Mouse (Mus musculus): ENCODE data around the gene Hdac9.

Hdac9 gene

DNA sequence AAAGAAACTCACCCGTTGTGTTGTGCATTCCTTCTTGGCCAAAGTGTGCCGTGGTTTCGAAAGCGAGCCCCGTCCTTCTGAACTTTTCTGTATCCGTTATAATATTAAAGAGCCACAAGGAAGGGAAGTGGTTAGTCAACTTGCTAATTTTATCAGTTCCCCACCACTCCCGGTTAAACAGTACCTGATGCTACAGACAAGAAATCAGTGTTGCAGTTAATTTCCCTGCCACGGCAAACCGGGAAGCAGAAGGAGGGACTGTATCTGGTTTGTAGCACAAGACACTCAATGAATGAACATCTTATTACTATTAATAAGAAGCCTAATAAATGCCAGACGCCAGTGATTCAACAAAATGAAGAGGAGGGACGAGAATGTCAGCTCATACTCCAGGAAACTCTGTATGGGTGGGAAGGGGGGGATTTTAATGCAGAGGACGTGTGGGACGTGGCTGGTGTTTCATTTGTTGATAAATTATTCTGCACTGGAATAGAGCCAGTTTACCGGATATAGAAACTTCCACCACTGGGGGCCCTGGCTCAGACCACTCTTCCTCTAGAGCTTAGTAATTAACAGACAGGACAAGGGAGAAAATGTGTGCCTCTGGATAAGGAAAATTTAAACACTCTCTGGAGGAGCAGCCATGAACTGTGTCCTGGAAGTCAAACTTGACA lies 202.5 kb downstream of the Hdac9 start:
- in situ Hi-C loops (cut with MboI, MseI): no loop called here

- in situ Hi-C loops (cut with MboI, MseI): loop anchor here in 1 of 2 experiments (5.0 kb wide), 1 partner anchor 59 kb away; no protein-coding TSS in a partner anchor
These were observed 218.9 kb downstream of the Hdac9 start for GRCm38 (mm10) chr12:34697981-34698380.

GRCm38 (mm10) chr12:34696736-34697135 lies 220.2 kb downstream of the Hdac9 start:
- in situ Hi-C loops (cut with MboI, MseI): loop anchor here in 1 of 2 experiments (5.0 kb wide), 1 partner anchor 61 kb away; no protein-coding TSS in a partner anchor

DNA sequence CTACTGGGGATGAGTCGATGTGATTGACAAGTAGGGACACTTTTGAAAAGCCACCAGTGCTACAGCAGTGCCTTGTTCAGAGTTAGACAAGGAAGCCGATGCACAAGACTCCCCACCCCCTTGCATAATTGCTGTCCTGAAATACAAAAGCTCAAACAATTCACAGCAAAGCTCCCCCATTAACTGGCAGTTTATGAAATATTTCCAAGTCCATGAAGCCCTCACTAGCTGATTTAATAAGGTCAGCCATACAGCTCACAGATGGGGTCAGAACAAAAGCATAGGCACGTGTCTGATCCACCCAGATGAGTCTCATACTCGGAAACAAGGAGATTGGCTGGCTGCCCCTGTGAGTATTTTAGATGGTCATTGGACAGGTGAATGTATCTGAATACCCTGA lies 228.0 kb downstream of the Hdac9 start:
- in situ Hi-C loops (cut with MboI, MseI): no loop called here

DNA sequence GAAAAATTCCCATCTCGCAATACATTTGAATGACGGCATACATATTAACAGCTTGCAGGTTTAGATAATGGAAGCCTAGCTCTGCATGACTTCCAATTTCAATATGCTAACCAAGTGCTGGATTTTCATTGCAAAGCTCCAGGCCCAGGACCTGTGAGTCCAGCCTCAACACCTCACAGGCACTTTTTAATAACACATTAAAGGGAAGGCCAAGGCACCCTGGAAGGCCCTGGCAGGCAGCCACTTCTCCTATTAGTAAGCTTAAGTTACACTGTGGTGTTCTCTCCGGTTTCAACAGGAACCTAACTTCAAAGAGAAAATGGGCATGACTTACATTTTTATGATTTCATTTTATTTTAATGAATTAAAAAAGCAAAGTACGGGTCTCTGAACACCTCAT lies 233.5 kb downstream of the Hdac9 start:
- in situ Hi-C loops (cut with MboI, MseI): no loop called here

GRCm38 (mm10) chr12:34682657-34683056 lies 234.2 kb downstream of the Hdac9 start:
- in situ Hi-C loops (cut with MboI, MseI): no loop called here

GRCm38 (mm10) chr12:34680576-34680975 lies 236.3 kb downstream of the Hdac9 start:
- in situ Hi-C loops (cut with MboI, MseI): no loop called here

DNA sequence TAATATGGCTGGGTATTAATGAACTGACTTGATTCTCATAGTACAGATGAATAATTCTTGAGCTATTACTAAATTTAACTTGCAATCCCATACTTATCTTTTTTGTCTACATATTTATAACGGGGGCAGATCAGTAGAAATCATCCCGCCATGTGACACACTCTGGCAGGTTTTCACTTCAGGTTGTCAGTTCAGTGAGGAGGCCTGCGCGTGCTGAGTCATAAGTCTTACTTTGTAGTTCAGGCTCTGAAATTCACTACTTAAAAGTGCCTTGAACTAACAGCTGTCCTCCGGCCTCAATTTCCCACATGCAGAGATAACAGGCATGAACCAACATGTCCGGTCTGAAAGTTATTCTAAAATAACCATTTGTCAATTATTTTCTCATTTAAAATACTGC lies 239.8 kb downstream of the Hdac9 start:
- in situ Hi-C loops (cut with MboI, MseI): no loop called here

- in situ Hi-C loops (cut with MboI, MseI): no loop called here
These were observed 242.7 kb downstream of the Hdac9 start for GRCm38 (mm10) chr12:34674235-34674634.

DNA sequence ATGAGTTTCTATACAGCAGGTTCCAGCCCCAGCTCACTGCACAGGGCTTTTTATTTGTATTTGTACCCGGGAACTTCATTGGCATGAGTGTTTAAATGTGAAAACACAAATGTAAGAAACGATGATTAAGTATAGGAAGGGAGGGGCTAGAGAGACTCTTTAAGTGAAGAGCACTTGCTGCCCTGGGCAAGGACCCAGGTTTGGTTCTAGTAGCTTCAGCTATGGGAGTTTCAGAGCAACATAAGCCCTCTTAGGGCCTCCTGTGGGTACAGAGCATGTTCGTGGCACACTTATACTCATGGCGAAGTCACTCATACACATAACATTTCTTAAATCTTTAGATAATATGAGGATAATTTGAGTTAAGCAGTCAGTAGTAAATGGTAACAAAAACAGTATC lies 243.4 kb downstream of the Hdac9 start:
- in situ Hi-C loops (cut with MboI, MseI): no loop called here

DNA sequence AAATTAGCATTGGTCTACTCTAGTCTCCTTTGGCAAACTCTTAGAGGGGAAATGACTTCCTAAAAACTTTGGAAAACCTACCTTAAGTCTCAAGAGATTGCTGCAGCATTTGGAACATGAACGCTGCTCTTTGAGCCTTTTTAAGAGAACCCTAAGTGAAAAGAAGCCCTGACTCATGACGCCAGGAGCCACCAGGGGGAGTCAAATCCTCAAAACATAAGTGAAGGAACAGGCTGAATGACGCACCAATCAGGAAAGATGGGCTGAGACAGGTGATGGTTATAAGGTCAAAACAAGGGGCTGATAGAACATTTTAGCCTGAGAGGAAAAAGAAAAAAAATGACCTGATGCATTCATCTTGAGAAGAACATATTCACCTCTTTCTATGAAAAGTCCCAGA lies 252.1 kb downstream of the Hdac9 start:
- in situ Hi-C loops (cut with MboI, MseI): loop anchor here (5.0 kb wide), 2 partner anchors 518 to 523 kb away; no protein-coding TSS in a partner anchor

DNA sequence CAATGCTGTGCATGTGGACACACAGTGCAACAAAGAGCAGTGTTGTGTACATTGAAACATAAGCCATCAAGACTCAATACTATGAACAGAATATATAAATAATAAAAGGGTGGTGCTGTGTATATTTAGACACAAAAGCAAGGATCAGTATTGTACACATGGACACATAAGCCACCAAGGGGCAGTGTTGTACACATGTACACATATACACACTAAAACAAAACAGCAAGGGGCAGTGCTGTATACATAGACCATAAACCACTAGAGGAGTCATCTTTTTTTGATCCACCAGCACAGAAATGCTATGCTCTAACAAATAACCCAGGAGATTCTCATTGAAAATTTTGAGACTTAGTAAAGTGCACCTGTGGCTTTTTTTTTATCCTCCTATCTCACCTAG lies 255.5 kb downstream of the Hdac9 start:
- in situ Hi-C loops (cut with MboI, MseI): loop anchor here (5.0 kb wide), 2 partner anchors 521 to 526 kb away; no protein-coding TSS in a partner anchor

GRCm38 (mm10) chr12:34660027-34660426 lies 256.9 kb downstream of the Hdac9 start:
- in situ Hi-C loops (cut with MboI, MseI): loop anchor here (5.0 kb wide), 2 partner anchors 522 to 527 kb away; no protein-coding TSS in a partner anchor

- in situ Hi-C loops (cut with MboI, MseI): loop anchor here in 1 of 2 experiments (10.0 kb wide), 1 partner anchor 214 kb away; no protein-coding TSS in a partner anchor
These were observed 258.3 kb downstream of the Hdac9 start for GRCm38 (mm10) chr12:34658568-34658967.

DNA sequence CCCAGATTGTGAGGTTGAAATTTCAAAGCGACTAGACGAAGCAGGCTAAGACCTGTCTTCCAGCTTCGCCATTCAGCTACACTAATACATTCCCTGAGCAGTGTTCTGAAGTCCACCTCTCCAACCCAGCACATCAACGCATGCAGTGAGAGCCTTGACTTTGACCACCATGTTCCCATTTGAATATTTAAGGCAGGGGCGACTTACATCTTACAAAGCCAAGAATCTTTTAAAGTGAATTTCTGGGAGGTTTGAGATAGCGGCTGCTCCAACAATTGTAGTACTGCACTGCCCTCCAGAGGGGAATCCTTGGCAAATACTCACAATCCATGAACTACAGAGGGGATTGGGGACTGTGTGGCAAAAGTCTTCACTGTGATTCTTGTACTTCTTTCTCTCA lies 258.8 kb downstream of the Hdac9 start:
- in situ Hi-C loops (cut with MboI, MseI): loop anchor here in 1 of 2 experiments (10.0 kb wide), 1 partner anchor 213 kb away; no protein-coding TSS in a partner anchor

GRCm38 (mm10) chr12:34653615-34654014 lies 263.3 kb downstream of the Hdac9 start:
- in situ Hi-C loops (cut with MboI, MseI): loop anchor here in 1 of 2 experiments (10.0 kb wide), 1 partner anchor 209 kb away; no protein-coding TSS in a partner anchor

GRCm38 (mm10) chr12:34648753-34649152 lies 268.1 kb downstream of the Hdac9 start:
- in situ Hi-C loops (cut with MboI, MseI): no loop called here

GRCm38 (mm10) chr12:34641705-34642259 lies 275.1 kb downstream of the Hdac9 start:
- in situ Hi-C loops (cut with MboI, MseI): no loop called here

DNA sequence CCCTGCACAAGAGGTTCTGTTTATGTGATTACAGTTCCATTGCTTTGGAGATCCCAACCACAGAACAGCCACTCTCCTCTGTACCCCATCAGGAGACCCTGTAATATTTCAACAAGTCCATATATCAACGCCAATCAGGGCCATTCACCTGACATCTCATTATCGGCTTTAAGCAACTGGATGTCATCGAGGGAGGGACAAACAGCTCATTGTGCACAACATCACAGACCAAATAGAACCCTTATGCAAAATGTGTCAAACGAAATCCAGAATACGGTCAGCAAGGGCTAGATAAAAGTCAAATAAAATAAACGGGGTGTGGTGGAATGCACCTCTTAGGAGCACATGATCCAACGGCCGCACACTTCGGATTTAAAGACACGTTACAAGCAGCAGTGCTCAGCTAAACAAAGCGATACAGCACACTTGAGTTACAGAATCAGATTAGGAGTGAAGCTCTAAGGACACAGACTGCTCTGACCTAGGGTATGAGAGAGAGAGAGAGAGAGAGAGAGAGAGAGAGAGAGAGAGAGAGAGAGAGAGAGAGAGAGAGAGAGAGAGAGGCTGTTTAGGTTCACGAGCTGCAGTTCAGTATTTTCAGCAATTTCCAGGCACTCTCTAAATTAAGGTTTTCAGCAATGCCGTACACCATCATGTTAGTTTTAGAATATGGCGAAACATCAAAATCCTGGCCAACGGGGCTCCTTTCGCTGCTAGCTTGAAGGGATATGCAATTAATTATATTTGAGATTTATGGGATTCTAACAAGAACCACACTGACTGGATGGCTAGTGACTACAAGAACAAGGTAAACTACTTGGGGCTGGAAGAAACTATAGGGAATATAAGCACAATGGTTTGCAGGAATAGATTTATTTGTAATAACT lies 279.4 kb downstream of the Hdac9 start:
- in situ Hi-C loops (cut with MboI, MseI): no loop called here

GRCm38 (mm10) chr12:34619101-34619500 lies 297.8 kb downstream of the Hdac9 start:
- in situ Hi-C loops (cut with MboI, MseI): no loop called here

DNA sequence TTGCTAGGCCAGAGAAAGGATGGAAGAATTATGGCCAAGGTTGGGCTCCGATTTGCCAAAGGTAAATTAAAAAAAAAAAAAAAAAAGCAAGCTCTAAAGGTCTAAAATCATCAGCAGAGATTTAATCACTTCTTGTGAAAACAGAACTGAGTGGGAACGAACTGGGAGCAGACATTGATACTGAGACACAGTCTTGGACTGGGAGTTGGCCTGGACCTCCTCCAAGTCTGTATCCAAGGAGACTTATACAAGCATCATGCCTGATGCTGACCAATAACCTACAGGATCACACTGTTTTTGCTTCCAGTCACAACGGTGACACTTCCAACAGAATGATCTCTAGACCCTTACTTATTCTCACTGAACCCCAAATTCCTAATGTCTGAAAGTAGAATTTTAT lies 298.6 kb downstream of the Hdac9 start:
- in situ Hi-C loops (cut with MboI, MseI): no loop called here

DNA sequence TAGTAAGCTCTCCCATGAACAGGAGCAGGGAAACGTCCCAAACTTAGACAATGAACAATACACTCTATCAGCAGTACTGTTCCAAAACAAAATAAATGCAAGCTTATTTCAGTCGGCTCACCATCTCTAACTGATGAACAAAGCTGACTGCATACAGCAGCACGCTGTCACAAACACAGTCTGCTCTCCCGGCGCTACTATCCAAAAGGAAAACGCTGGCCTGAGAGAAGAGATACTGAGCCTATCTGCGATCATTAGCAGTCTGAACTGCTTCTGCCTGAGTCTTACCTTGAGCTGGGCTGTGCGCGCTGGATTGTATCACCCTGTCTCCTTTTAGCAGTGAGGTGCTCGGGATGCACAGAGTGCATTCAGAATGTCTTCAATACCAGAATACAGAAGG lies 299.1 kb downstream of the Hdac9 start:
- in situ Hi-C loops (cut with MboI, MseI): no loop called here

Data from T-helper 17 cell (primary cell).